Mouse (Mus musculus) ES-E14 (cell line): Measurements from ENCODE around the gene Hspbp1.

Source experiments
- CHD2 ChIP-seq: IDR thresholded peaks from 2 replicates; pipeline ENCODE4 v1.6.1; 2014; ENCODE audit warnings: mild to moderate bottlenecking, low read depth, low read length, inconsistent platforms
- HCFC1 ChIP-seq: IDR thresholded peaks from 2 replicates; pipeline ENCODE4 v1.6.1; 2012; ENCODE audit warnings: low read length, inconsistent platforms, borderline replicate concordance; ENCODE audit not compliant: insufficient read depth
- MAFK ChIP-seq: IDR thresholded peaks from 2 replicates; pipeline ENCODE4 v1.6.1; 2014; ENCODE audit warnings: mild to moderate bottlenecking, low read depth, low read length, inconsistent platforms; ENCODE audit not compliant: insufficient read depth
- ZC3H11A ChIP-seq: IDR thresholded peaks from 2 replicates; pipeline ENCODE4 v1.6.1; 2012; ENCODE audit warnings: low read depth, mild to moderate bottlenecking, inconsistent platforms, low read length, borderline replicate concordance
- ZNF384 ChIP-seq: IDR thresholded peaks from 2 replicates; pipeline ENCODE4 v1.6.1; 2012; ENCODE audit warnings: low read depth, low read length, inconsistent platforms

- TF ChIP-seq MAFK (no peak), CHD2 (no peak), HCFC1 (no peak), ZC3H11A (no peak), ZNF384 (no peak)
Observed at GRCm38 (mm10) chr7:4630198-4630597, 54.7 kb downstream of the Hspbp1 start.
